ENCODE assay signal across 8 mouse cellular contexts in the genomic region with DNA sequence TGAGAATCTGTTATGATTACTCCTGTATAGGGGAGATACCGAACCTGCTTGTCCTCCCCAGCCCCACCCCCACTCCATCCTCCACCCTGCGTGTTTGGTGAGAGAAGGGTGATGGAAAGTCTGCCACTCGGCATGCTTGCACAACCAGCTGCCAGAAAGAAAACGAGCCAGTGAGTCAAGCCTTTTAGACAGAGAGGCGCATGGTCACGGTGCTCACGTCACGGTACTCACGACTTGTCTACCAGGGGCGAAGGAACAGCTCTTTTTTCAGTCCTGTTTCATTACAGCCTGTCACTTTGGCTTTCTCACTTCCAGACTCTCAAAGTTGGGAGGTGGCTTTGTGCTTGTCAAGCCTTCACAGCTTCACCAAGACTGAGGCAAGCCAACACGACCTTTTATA. TPM values are rescaled to one million over a fixed set of nuclear protein-coding genes. Genes with fewer than 3 reads are reported as not detected.
DNase-seq lines count a peak whose midpoint lies in the region; ATAC-seq and TF ChIP-seq lines count a peak whose summit lies in the region.

No protein-coding gene starts in this region.

- H3K27me3 ChIP-seq in heart, embryonic 14.5 days (ENCODE audit: control insufficient read depth, insufficient read depth, low read length): no peaks in the 10 kb centered on the region
- H3K27me3 ChIP-seq in intestine, embryonic 15.5 days (replicated peaks): no peaks in the 10 kb centered on the region
- no peaks in the 10 kb centered on the region for H3K27me3 ChIP-seq in liver, embryonic 14.5 days (ENCODE audit: control insufficient read depth, insufficient read depth, low read length)

- TF ChIP-seq CTCF in liver, embryonic 14.5 days (IDR thresholded peaks at IDR 0.05; ENCODE audit: low read depth): no peak

- H3K9ac ChIP-seq in heart, embryonic 14.5 days (ENCODE audit: low read length): peak overlapping the region; percentile 50
- H3K9ac ChIP-seq in intestine, embryonic 15.5 days: no peak overlapping the region
- no peak overlapping the region for H3K9ac ChIP-seq in liver, embryonic 14.5 days (replicated peaks)

- no peak for ATAC-seq in heart, embryonic 14.5 days (ENCODE audit: insufficient number of reproducible peaks, insufficient read depth, low FRiP score, low read depth)
- ATAC-seq in intestine, embryonic 15.5 days: peak; percentile 48
- ATAC-seq in liver, embryonic 14.5 days (ENCODE audit: insufficient read depth): no peak
- ATAC-seq in megakaryocyte-erythroid progenitor cell, adult 5-6 weeks (replicated peaks; ENCODE audit: low FRiP score, low TSS enrichment, poor library complexity, severe bottlenecking): no peak

- WGBS in heart, embryonic 14.5 days: 18% methylated on average over 11 of the region's 11 CpGs
- 27% methylated on average over 11 of the region's 11 CpGs for WGBS in intestine, embryonic 15.5 days
- 50% methylated on average over 11 of the region's 11 CpGs for WGBS in liver, embryonic 14.5 days (ENCODE audit: insufficient replicate concordance)

- no peaks in the 10 kb centered on the region for H3K9me3 ChIP-seq in heart, embryonic 14.5 days (ENCODE audit: control insufficient read depth, low read length)
- no peaks in the 10 kb centered on the region for H3K9me3 ChIP-seq in intestine, embryonic 15.5 days
- H3K9me3 ChIP-seq in liver, embryonic 14.5 days (ENCODE audit: control insufficient read depth, low read length): no peaks in the 10 kb centered on the region

- H3K27ac ChIP-seq in heart, embryonic 14.5 days (replicated peaks in 1 of 2; ENCODE audit: control insufficient read depth in 1 of 2, insufficient read depth in 1 of 2, low read depth in 2 of 2, low read length in 2 of 2): no peak overlapping the region
- H3K27ac ChIP-seq in intestine, embryonic 15.5 days: peak overlapping the region; percentile 87
- no peak overlapping the region for H3K27ac ChIP-seq in liver, embryonic 14.5 days

- H3K4me3 ChIP-seq in heart, embryonic 14.5 days (ENCODE audit: control insufficient read depth in 1 of 2, insufficient read depth in 1 of 2, low read depth in 1 of 2, low read length in 2 of 2): peak overlapping the region; percentile 13 to 18; a peak in 3 of 4 replicates
- H3K4me3 ChIP-seq in intestine, embryonic 15.5 days (replicated peaks): peak overlapping the region; percentile 20
- H3K4me3 ChIP-seq in liver, embryonic 14.5 days (ENCODE audit: insufficient read depth in 1 of 2, low read depth in 2 of 2, low read length in 2 of 2): peak overlapping the region in 1 of 2 experiments; percentile 8; a peak in 1 of 4 replicates

- peak overlapping the region; percentile 59 for H3K4me2 ChIP-seq in heart, embryonic 14.5 days (ENCODE audit: low read length)
- peak overlapping the region; percentile 49 for H3K4me2 ChIP-seq in intestine, embryonic 15.5 days (replicated peaks)
- peak overlapping the region; percentile 13 for H3K4me2 ChIP-seq in liver, embryonic 14.5 days (ENCODE audit: low read depth)

- H3K4me1 ChIP-seq in heart, embryonic 14.5 days (ENCODE audit: control insufficient read depth in 2 of 2, insufficient read depth in 2 of 2, low read length in 2 of 2): peaks cover 0 to 6% of the 10 kb centered on the region in 2 experiments; a peak in 1 of 4 replicates
- H3K4me1 ChIP-seq in intestine, embryonic 15.5 days (replicated peaks): no peaks in the 10 kb centered on the region
- no peaks in the 10 kb centered on the region for H3K4me1 ChIP-seq in liver, embryonic 14.5 days (replicated peaks; ENCODE audit: control insufficient read depth in 2 of 2, insufficient read depth in 2 of 2, low read length in 1 of 2)

- no peaks in the 10 kb centered on the region for H3K36me3 ChIP-seq in heart, embryonic 14.5 days (ENCODE audit: control insufficient read depth, insufficient read depth, low read length)
- H3K36me3 ChIP-seq in intestine, embryonic 15.5 days: no peaks in the 10 kb centered on the region
- no peaks in the 10 kb centered on the region for H3K36me3 ChIP-seq in liver, embryonic 14.5 days (replicated peaks; ENCODE audit: control insufficient read depth, insufficient read depth, low read depth)

- no peak for DNase-seq in heart, adult 8-10 months (ENCODE audit: low spot score)
- peak; percentile 29 to 56 for DNase-seq in cerebellum, postnatal 25 days
- DNase-seq in liver, embryonic 14.5 days (ENCODE audit: low read depth in 3 of 3, low spot score in 3 of 3): no peak
- DNase-seq in right cerebral cortex, adult 2 months (ENCODE audit: low spot score in 2 of 2): peak; percentile 39 to 43
- no peak for DNase-seq in layer of hippocampus, adult 8-10 months (ENCODE audit: low spot score in 2 of 2)

- TF ChIP-seq EP300 in liver, embryonic 14.5 days (IDR thresholded peaks at IDR 0.05; ENCODE audit: low read depth): no peak

RNA-seq across cellular contexts. Expression of a gene that starts 7.2 kb away (rescaled TPM):
- polyA plus RNA-seq in heart, embryonic 14.5 days (2014; fragmentation: Nextera tagmentation; extraction: Ambion mirVana): 25.6 and 28.9 TPM in 2 replicates
- 10 to 100 TPM; 18.0 to 23.5 (median 20.3) TPM for total RNA-seq in heart, adult 8-10 months (2022)
- polyA plus RNA-seq in intestine, embryonic 15.5 days (2015; fragmentation: Nextera tagmentation; extraction: Ambion mirVana): 35.0 and 39.4 TPM in 2 replicates
- 4.6 and 5.1 TPM in 2 replicates for polyA plus RNA-seq in liver, embryonic 14.5 days (2012; rRNA removed)
- polyA plus RNA-seq in liver, embryonic 14.5 days (2014; fragmentation: Nextera tagmentation; extraction: Ambion mirVana): 3.0 and 3.3 TPM in 2 replicates
- 10 to 100 TPM; 27.1 to 31.8 (median 29.4) TPM for total RNA-seq in layer of hippocampus, adult 8-10 months (2022)
- not detected in 2 replicates for total RNA-seq in megakaryocyte-erythroid progenitor cell, adult 5-6 weeks (2014; fragmentation: Nextera tagmentation)
- not detected in 2 replicates for total RNA-seq in megakaryocyte-erythroid progenitor cell, adult 5-6 weeks (2017)

Comparison
In these comparisons a context has a peak if more than half of its experiments do, and no peak if none do; other contexts are left out.
1. DNase-seq: peak in cerebellum, postnatal 25 days (2 of 2) and right cerebral cortex, adult 2 months (2 of 2); none in heart, adult 8-10 months (single experiment), liver, embryonic 14.5 days (0 of 3) and layer of hippocampus, adult 8-10 months (0 of 2).
2. RNA of a gene that starts 7.2 kb away (total RNA-seq): 27.1 to 31.8 TPM in layer of hippocampus, adult 8-10 months and 18.0 to 23.5 TPM in heart, adult 8-10 months; not detected in megakaryocyte-erythroid progenitor cell, adult 5-6 weeks; every median in the first group is over 10 times any median in the second.
3. Peak in every context shown above with its lines, with median percentiles within 50 percentile points of each other: H3K4me2 ChIP-seq.